Mouse (Mus musculus) hindbrain, embryonic 11.5 days (tissue): Measurements from ENCODE around the gene Banf1. TPM values are rescaled to one million over a fixed set of nuclear protein-coding genes. Genes with fewer than 3 reads are reported as not detected.

Source experiments
- ATAC-seq: fragments of 200-750 bp; cut with Nextera tagmentation; 2 replicates; pipeline ENCODE4 v1.8.0; 2017; ENCODE audit warnings: mild to moderate bottlenecking, moderate TSS enrichment, moderate library complexity; ENCODE audit not compliant: low FRiP score
- DNase-seq: peaks from one replicate; pipeline ENCODE4 v3.0.0-alpha.2; 2015; ENCODE audit warnings: low spot score
- H3K27ac ChIP-seq: fragments of 300-500 bp; sonication (generic); 2 replicates; pipeline ENCODE4 v1.5.1; 2014; ENCODE audit warnings: mild to moderate bottlenecking, low read depth, low read length
- H3K27me3 ChIP-seq: fragments of 300-500 bp; sonication (generic); 2 replicates; pipeline ENCODE4 v1.6.1; 2014; ENCODE audit warnings: mild to moderate bottlenecking, low read length, moderate library complexity, mixed read lengths; ENCODE audit not compliant: control insufficient read depth, insufficient read depth
- H3K36me3 ChIP-seq: fragments of 300-500 bp; sonication (generic); 2 replicates; pipeline ENCODE4 v1.6.1; 2014; ENCODE audit warnings: mild to moderate bottlenecking, low read length, moderate library complexity, mixed read lengths; ENCODE audit not compliant: control insufficient read depth, insufficient read depth
- H3K4me1 ChIP-seq: fragments of 300-500 bp; sonication (generic); replicated peaks from 2 replicates; pipeline ENCODE4 v1.6.1; 2014; ENCODE audit warnings: low read length, mixed read lengths; ENCODE audit not compliant: control insufficient read depth, insufficient read depth
- H3K4me2 ChIP-seq: fragments of 300-500 bp; sonication (generic); replicated peaks from 2 replicates; pipeline ENCODE4 v1.6.1; 2014; ENCODE audit warnings: mild to moderate bottlenecking, low read depth, low read length
- H3K4me3 ChIP-seq: fragments of 300-500 bp; sonication (generic); 2 replicates; pipeline ENCODE4 v1.5.1; 2014; ENCODE audit warnings: low read depth, low read length
- H3K9ac ChIP-seq: fragments of 300-500 bp; sonication (generic); 2 replicates; pipeline ENCODE4 v1.6.1; 2014; ENCODE audit warnings: low read depth, low read length
- H3K9me3 ChIP-seq: fragments of 300-500 bp; sonication (generic); 2 replicates; pipeline ENCODE4 v1.6.1; 2016; ENCODE audit warnings: low read length; ENCODE audit not compliant: control insufficient read depth
- WGBS: fragments of 180-500 bp; shearing (Covaris S2); extraction: QIAGEN DNeasy Blood & Tissue Kit; methylation state at CpG from one replicate; pipeline ENCODE4 v1.1.7; 2014; 5-methylcytosine and 5-hydroxymethylcytosine counted together
- polyA plus RNA-seq: library from polyadenylated mRNA; unstranded; fragments of >200 nt; fragmentation: Nextera tagmentation; extraction: Ambion mirVana; gene quantifications from 2 replicates; pipeline ENCODE4 v1.2.1, GENCODE M21; 2014

Banf1 gene
- polyA plus RNA-seq, 1 experiment from 2014 or later: 392 TPM

DNA sequence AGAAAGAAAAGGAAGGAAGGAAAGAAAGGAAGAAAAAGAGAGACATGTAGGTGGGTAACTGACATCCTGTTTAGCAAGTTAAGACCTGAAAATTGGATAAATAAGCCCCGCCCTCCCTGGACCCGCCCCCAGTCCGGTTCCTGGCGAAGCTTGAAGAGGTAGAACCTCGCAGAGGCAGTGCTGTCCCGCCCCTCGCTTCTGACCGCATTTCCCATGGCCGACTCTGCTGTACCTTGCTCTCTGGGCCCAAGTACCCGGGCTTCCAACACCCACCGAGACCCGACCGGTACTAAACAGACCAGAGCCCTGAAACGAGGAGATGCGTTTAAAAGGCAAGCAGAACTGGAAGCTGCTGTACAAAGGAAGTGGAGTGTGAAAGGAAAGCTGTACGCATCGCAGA is 43.2 kb downstream of the Banf1 start:
- Histone ChIP-seq H3K4me3 (no peak overlapping the region), H3K9me3 (no peaks in the 10 kb centered on the region), H3K9ac (no peak overlapping the region), H3K4me2 (no peak overlapping the region), H3K4me1 (no peaks in the 10 kb centered on the region), H3K27me3 (no peaks in the 10 kb centered on the region), H3K36me3 (no peaks in the 10 kb centered on the region), H3K27ac (no peak overlapping the region)
- 56% methylated on average over 17 of the region's 17 CpGs for WGBS
- ATAC-seq (no peak), DNase-seq (no peak)

Other genes with a start within 250 kb of the Banf1 start
- 34.6 and 36.5 TPM in 2 replicates for gene Klc2, start 248.6 kb downstream of the Banf1 start, polyA plus RNA-seq
- 23.2 and 23.4 TPM in 2 replicates for gene Pacs1, start 94.0 kb downstream of the Banf1 start, polyA plus RNA-seq
- gene Sf3b2, start 71.7 kb downstream of the Banf1 start, polyA plus RNA-seq: 385 and 404 TPM in 2 replicates
- gene Gal3st3, start 68.8 kb downstream of the Banf1 start, polyA plus RNA-seq: 14.0 and 14.6 TPM in 2 replicates
- not detected in 2 replicates for gene Catsper1, start 31.4 kb downstream of the Banf1 start, polyA plus RNA-seq
- 1.7 and 2.3 TPM in 2 replicates for gene Cst6, start 17.6 kb downstream of the Banf1 start, polyA plus RNA-seq
- 73.6 and 76.6 TPM in 2 replicates for gene Eif1ad, start 427 bp downstream of the Banf1 start, polyA plus RNA-seq
- gene Sart1, start 21.5 kb upstream of the Banf1 start, polyA plus RNA-seq: 75.2 and 79.2 TPM in 2 replicates
- gene Tsga10ip, start 35.4 kb upstream of the Banf1 start, polyA plus RNA-seq: 0.53 and 0.54 TPM in 2 replicates
- gene Drap1, start 57.8 kb upstream of the Banf1 start, polyA plus RNA-seq: 182 and 211 TPM in 2 replicates
- 33.4 and 35.2 TPM in 2 replicates for gene AI837181, start 58.0 kb upstream of the Banf1 start, polyA plus RNA-seq
- gene Fosl1, start 80.4 kb upstream of the Banf1 start, polyA plus RNA-seq: 0.13 TPM in 1 of 2 replicates, not detected in the other
- gene Ccdc85b, start 90.7 kb upstream of the Banf1 start, polyA plus RNA-seq: 6.6 and 6.9 TPM in 2 replicates
- 103 and 119 TPM in 2 replicates for gene Fibp, start 93.4 kb upstream of the Banf1 start, polyA plus RNA-seq
- 3.0 and 4.7 TPM in 2 replicates for gene Ctsw, start 101.3 kb upstream of the Banf1 start, polyA plus RNA-seq
- gene Efemp2, start 106.8 kb upstream of the Banf1 start, polyA plus RNA-seq: 51.2 and 55.7 TPM in 2 replicates
- 38.8 and 44.3 TPM in 2 replicates for gene Mus81, start 121.2 kb upstream of the Banf1 start, polyA plus RNA-seq
- gene Cfl1, start 123.3 kb upstream of the Banf1 start, polyA plus RNA-seq: 3,904 and 4,056 TPM in 2 replicates
- 0.34 TPM in 1 of 2 replicates, not detected in the other for gene 1700020D05Rik, start 136.6 kb upstream of the Banf1 start, polyA plus RNA-seq
- gene Snx32, start 143.4 kb upstream of the Banf1 start, polyA plus RNA-seq: 21.2 and 22.2 TPM in 2 replicates
- 0.40 and 0.52 TPM in 2 replicates for gene Ovol1, start 193.5 kb upstream of the Banf1 start, polyA plus RNA-seq
- gene Ap5b1, start 200.9 kb upstream of the Banf1 start, polyA plus RNA-seq: 1.4 and 1.5 TPM in 2 replicates
- 143 and 148 TPM in 2 replicates for gene Rnaseh2c, start 234.7 kb upstream of the Banf1 start, polyA plus RNA-seq
- 36.9 and 39.3 TPM in 2 replicates for gene Kat5, start 243.1 kb upstream of the Banf1 start, polyA plus RNA-seq